Mouse (Mus musculus): ENCODE measurements around the gene Anapc10.

DNA sequence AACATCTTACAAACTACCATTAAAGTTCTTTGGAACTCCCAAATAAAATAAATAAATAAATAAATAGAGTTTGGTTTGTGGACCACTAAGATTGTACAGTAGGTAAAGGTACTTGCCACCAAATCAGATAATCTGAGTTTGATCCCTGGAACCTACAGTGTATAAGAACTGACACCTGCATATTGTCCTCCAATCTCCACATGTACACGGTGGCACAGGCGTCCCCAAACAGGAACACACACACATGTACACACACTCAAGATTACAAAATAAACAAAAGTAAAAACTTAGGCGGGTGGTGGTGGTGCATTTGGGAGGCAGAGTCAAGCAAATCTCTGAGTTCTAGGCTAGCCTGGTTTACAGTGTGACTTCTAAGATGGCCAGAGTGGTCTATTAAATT lies 4.9 kb upstream of the Anapc10 start:
- TF ChIP-seq CTCF (IDR thresholded peaks at IDR 0.05; ENCODE audit: extremely low read depth, insufficient read depth, insufficient read length, insufficient replicate concordance) (no peak), POLR2A (IDR thresholded peaks at IDR 0.05; ENCODE audit: low read depth, low read length) (no peak)

Measured in spleen, adult 2 months (tissue).